Mouse (Mus musculus): ENCODE data around the gene Slit1. TPM values are rescaled to one million over a fixed set of nuclear protein-coding genes. Genes with fewer than 3 reads are reported as not detected.

Gene Slit1
- total and polyA plus RNA-seq, 3 experiments: 0.16 to 0.30 TPM; not detected in 1

DNA sequence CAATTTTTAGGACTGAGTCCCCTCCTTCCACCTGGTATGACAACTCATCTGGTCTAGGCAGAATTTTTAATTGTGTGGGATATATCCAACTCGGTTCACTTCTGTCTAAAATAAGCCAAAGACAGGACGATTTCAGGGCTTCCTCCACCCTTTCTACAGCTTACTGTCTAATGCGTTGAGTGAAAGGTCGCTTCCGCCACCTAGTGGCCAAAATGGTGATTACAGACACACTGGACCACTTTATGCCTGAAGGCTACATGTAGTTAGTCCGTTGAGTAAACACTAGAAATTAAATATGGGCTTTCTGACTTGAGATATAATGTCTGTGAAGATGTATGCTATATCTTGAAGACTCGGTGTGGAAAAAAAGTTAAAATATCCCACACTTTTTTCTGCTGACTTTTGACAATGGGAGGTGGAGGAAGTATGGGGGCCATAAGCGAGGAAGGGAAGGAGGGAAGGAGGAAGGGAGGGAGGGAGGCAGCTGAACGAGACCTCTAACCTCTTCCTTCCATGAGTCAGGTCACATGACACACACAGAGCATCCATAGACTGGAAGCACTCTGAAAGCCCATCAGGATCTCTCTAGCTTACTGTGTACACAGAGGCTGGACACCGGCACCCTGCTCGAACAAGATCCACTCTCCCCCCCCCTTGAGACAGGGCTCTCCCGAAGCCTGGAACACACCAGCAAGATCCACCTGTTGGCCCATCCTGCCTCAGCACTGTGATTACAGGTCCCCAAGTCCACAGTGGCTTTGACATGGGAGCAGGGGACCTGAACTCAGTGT lies 20.6 kb upstream of the Slit1 start:
- Histone ChIP-seq H3K27ac (ENCODE audit: insufficient read depth, low read depth) (no peak overlapping the region), H3K4me1 (ENCODE audit: control insufficient read depth in 1 of 2, insufficient read depth in 2 of 2) (peaks cover 5 to 25% of the 10 kb centered on the region in 2 experiments; a peak in 3 of 4 replicates), H3K4me3 (replicated peaks in 1 of 3; ENCODE audit: low read depth in 2 of 3, low read length in 2 of 3, poor library complexity in 1 of 3) (no peak overlapping the region), H3K4me2 (ENCODE audit: insufficient read depth, low read depth, poor library complexity, severe bottlenecking) (no peak overlapping the region), H3K36me3 (replicated peaks in 1 of 2; ENCODE audit: control insufficient read depth in 1 of 2, insufficient read depth in 1 of 2, low read length in 1 of 2) (peaks cover 8 to 52% of the 10 kb centered on the region in 2 experiments), H3K79me2 (replicated peaks; ENCODE audit: control insufficient read depth, extremely low read depth, insufficient read depth, poor library complexity, severe bottlenecking) (no peaks in the 10 kb centered on the region), H3K27me3 (replicated peaks) (no peaks in the 10 kb centered on the region), H3K9me3 (replicated peaks; ENCODE audit: low read length) (no peaks in the 10 kb centered on the region), H3K9ac (ENCODE audit: insufficient read depth, low read depth) (no peak overlapping the region)
- in situ Hi-C loops (cut with MboI; ENCODE audit: low pct_ligation_motif_present, low pct_unique_long_range_greater_than_20kb, low sequenced_read_pairs) (loop anchor here (25.0 kb wide), 1 partner anchor 452 kb away; no protein-coding TSS in a partner anchor), dilution Hi-C loops (cut with MboI; ENCODE audit: extremely low pct_ligation_motif_present, extremely low pct_unique_long_range_greater_than_20kb, low sequenced_read_pairs) (no loop called here)
- no peak for TF ChIP-seq CHD2 (IDR thresholded peaks at IDR 0.05; ENCODE audit: low read length)
- TF ChIP-seq RAD21 (IDR thresholded peaks at IDR 0.05; ENCODE audit: low read depth, low read length): peak; percentile 98
- no peak for TF ChIP-seq ZKSCAN1 (IDR thresholded peaks at IDR 0.05; ENCODE audit: borderline replicate concordance, low read depth, low read length)
- no peak for TF ChIP-seq USF1 (IDR thresholded peaks at IDR 0.05; ENCODE audit: low read depth, low read length)
- peak; percentile 90 to 98 for TF ChIP-seq CTCF (conservative IDR thresholded peaks at IDR 0.05 in 1 of 2, IDR thresholded peaks at IDR 0.05 in 1 of 2; ENCODE audit: low read depth in 2 of 2, low read length in 2 of 2)
- peak; percentile 47; the same call in 1 of the 2 replicates for TF ChIP-seq ZC3H11A (IDR thresholded peaks at IDR 0.05; ENCODE audit: low read depth, low read length)
- peak; percentile 85 for TF ChIP-seq SMC3 (IDR thresholded peaks at IDR 0.05; ENCODE audit: low read depth, low read length)
- DNase-seq (ENCODE audit: extremely low read depth): peak; percentile 87

DNA sequence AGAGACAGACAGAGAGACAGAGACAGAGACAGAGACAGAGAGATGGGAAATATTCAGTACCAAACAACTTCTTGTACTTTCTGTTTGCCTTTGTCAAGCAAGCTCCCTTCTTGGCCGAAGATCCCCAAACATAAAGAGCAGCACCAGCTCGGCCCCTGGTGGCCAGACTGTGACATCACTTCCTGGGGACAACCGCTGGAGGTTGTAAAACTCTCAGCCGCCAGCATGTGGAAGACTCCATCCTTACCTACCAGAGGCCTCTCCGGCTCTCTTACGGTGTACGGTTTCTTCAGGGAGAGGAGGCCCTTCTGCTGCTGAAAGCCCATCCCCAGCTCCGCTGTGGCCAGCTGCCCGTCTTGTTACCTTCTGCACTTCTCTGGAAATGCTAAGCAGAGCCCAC lies 18.1 kb upstream of the Slit1 start:
- H3K27ac ChIP-seq (ENCODE audit: insufficient read depth, low read depth): no peak overlapping the region
- no peak overlapping the region for H3K4me2 ChIP-seq (ENCODE audit: insufficient read depth, low read depth, poor library complexity, severe bottlenecking)
- no peak for TF ChIP-seq USF2 (conservative IDR thresholded peaks at IDR 0.05; ENCODE audit: low read depth, low read length)
- no peak for TF ChIP-seq BHLHE40 (IDR thresholded peaks at IDR 0.05; ENCODE audit: low read depth, low read length)
- TF ChIP-seq HCFC1 (IDR thresholded peaks at IDR 0.05; ENCODE audit: low read depth, low read length): no peak
- no peak for TF ChIP-seq ETS1 (conservative IDR thresholded peaks at IDR 0.05; ENCODE audit: low read depth, low read length)
- no peak for TF ChIP-seq EP300 (IDR thresholded peaks at IDR 0.05; ENCODE audit: low read length)
- no peak for TF ChIP-seq CHD2 (IDR thresholded peaks at IDR 0.05; ENCODE audit: low read length)
- TF ChIP-seq SMC3 (IDR thresholded peaks at IDR 0.05; ENCODE audit: low read depth, low read length): peak; percentile 66
- peak; percentile 56 for TF ChIP-seq RAD21 (IDR thresholded peaks at IDR 0.05; ENCODE audit: low read depth, low read length)
- TF ChIP-seq KAT2A (IDR thresholded peaks at IDR 0.05; ENCODE audit: insufficient replicate concordance, low read length): no peak
- TF ChIP-seq MXI1 (IDR thresholded peaks at IDR 0.05; ENCODE audit: low read depth, low read length): no peak
- TF ChIP-seq CTCF (conservative IDR thresholded peaks at IDR 0.05 in 1 of 2, IDR thresholded peaks at IDR 0.05 in 1 of 2; ENCODE audit: low read depth in 2 of 2, low read length in 2 of 2): peak; percentile 22 to 73; a peak in 2 of 4 replicates
- TF ChIP-seq PAX5 (IDR thresholded peaks at IDR 0.05; ENCODE audit: low read length): no peak
- 0 out of 2 replicates have a peak, but pooled peaks have one; percentile 24 for TF ChIP-seq ELF1 (IDR thresholded peaks at IDR 0.05; ENCODE audit: low read depth, low read length)
- dilution Hi-C loops (cut with MboI; ENCODE audit: extremely low pct_ligation_motif_present, extremely low pct_unique_long_range_greater_than_20kb, low sequenced_read_pairs): no loop called here
- in situ Hi-C loops (cut with MboI; ENCODE audit: low pct_ligation_motif_present, low pct_unique_long_range_greater_than_20kb, low sequenced_read_pairs): loop anchor here (25.0 kb wide), 1 partner anchor 449 kb away; no protein-coding TSS in a partner anchor
- H3K79me2 ChIP-seq (replicated peaks; ENCODE audit: control insufficient read depth, extremely low read depth, insufficient read depth, poor library complexity, severe bottlenecking): no peaks in the 10 kb centered on the region
- no peaks in the 10 kb centered on the region for H3K9me3 ChIP-seq (replicated peaks; ENCODE audit: low read length)
- no peak overlapping the region for H3K4me3 ChIP-seq (replicated peaks in 1 of 3; ENCODE audit: low read depth in 2 of 3, low read length in 2 of 3, poor library complexity in 1 of 3)
- H3K27me3 ChIP-seq (replicated peaks): no peaks in the 10 kb centered on the region
- H3K4me1 ChIP-seq (ENCODE audit: control insufficient read depth in 1 of 2, insufficient read depth in 2 of 2): peaks cover 3 to 18% of the 10 kb centered on the region in 2 experiments; a peak in 3 of 4 replicates
- peaks cover 0 to 27% of the 10 kb centered on the region in 2 experiments for H3K36me3 ChIP-seq (replicated peaks in 1 of 2; ENCODE audit: control insufficient read depth in 1 of 2, insufficient read depth in 1 of 2, low read length in 1 of 2)
- peak; percentile 30 for DNase-seq (ENCODE audit: extremely low read depth)
- H3K9ac ChIP-seq (ENCODE audit: insufficient read depth, low read depth): no peak overlapping the region

Data from CH12.LX (cell line).